Mouse (Mus musculus): ENCODE measurements at regions not wholly inside any gene's neighbourhood (a gene's known extent, or its start where the extent isn't known, plus 50 kb on each side); places are given as distances from the start of the nearest gene placed in this dataset.

GRCm38 (mm10) chr3:39296257-39296656 is 409.5 kb downstream of the Fat4 start:
- no peak for TF ChIP-seq JUN (IDR thresholded peaks at IDR 0.05; ENCODE audit: insufficient read depth, low read depth, low read length)
- TF ChIP-seq POLR2A (IDR thresholded peaks at IDR 0.05; ENCODE audit: low read depth, low read length), result no peak
